Mouse (Mus musculus) liver, adult (tissue): ENCODE data around the gene Cox19.

Experiments
- GATA4 ChIP-seq: IDR thresholded peaks from 2 replicates; pipeline ENCODE4 v1.6.1; 2014; ENCODE audit warnings: mild to moderate bottlenecking, low read length; ENCODE audit not compliant: insufficient replicate concordance

The Cox19 gene

GRCm38 (mm10) chr5:139326986-139327633, 24.1 kb downstream of the Cox19 start:
- TF ChIP-seq GATA4: no peak

DNA sequence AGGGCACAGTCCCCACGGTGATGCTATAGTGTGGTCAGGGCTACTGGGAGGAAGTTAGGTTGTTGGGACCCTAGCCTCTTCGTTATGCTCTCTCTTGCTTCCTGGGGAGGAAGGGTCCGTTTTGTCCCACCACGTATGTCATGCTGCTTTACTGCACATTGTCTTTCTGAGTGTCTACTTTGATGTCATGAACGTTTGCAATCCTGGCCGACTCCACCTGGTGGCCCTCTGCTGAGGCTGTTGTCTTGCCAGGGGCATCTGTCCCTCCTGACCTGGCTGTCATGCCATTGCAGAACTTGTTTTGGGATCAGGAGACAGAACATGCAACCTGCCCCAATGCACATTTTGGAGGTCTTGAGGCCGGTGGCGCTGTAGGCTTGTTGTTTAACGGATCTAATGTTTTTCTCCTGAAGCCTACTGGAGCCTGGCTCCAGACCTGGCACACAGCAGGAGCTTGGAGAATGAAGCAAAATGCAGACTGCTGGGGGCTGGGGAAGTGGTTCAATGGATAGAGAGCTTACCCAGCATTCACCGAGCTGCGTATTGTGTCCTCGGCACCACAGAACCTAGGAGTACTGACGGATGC, 25.0 kb downstream of the Cox19 start:
- TF ChIP-seq GATA4: no peak

- TF ChIP-seq GATA4: no peak
Observed at GRCm38 (mm10) chr5:139325395-139325966, 25.7 kb downstream of the Cox19 start, which contains the start of gene Adap1. Gene Adap1 (minus strand): TSS chr5:139325622.

- no peak for TF ChIP-seq GATA4
Observed at GRCm38 (mm10) chr5:139324691-139325394, 26.4 kb downstream of the Cox19 start.

GRCm38 (mm10) chr5:139324045-139324491, 27.1 kb downstream of the Cox19 start:
- TF ChIP-seq GATA4: no peak

DNA sequence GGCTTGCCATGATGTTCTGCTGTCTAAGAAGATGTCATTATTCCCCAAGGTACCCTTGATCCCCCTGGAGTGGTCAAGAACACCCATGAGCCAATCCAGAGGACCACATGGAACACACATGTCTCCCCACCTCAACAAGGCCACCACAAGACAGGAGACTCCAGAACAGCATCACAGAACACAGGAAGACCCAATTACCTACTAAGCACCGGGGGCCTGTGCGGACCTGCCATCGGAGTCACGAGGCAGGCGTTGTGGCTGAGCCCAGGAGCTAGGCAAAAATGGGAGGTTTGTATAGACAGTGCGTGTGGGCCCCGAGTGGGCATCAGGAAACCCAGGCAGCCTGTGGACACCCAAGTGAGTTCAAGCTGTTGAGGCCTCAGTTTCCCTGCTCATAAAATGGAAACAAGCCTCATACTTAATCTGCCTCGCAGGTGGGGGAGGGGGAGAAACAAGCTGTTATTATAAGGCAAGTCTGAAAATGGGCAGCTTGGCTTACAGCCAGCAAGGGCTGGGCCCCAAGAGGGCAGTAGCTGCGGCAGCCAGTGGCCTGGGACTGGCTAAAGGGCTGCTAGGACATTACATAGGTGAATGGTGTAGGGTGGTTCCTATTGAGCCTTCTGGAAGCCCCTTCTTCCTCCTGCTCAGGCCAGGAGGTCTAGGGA, 27.8 kb downstream of the Cox19 start:
- no peak for TF ChIP-seq GATA4

DNA sequence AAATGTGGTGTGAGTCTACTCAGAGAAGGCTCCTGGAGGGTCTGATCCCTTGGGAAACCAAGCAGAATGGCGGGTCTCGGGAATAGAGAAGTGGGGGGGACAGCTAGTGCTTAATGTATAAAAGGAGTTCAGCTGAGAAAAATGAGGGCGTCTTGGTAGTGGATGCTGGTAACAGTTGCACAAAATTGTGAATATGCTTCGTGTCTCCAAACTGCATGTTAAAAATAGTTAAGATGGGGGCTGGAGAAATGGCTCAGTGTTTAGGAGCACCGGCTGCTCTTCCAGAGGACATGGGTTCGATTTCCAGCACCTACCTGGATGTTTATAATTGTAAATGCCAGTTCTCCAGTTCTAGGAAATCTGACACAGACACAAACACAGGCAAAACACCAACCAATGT, 29.9 kb downstream of the Cox19 start:
- no peak for TF ChIP-seq GATA4

DNA sequence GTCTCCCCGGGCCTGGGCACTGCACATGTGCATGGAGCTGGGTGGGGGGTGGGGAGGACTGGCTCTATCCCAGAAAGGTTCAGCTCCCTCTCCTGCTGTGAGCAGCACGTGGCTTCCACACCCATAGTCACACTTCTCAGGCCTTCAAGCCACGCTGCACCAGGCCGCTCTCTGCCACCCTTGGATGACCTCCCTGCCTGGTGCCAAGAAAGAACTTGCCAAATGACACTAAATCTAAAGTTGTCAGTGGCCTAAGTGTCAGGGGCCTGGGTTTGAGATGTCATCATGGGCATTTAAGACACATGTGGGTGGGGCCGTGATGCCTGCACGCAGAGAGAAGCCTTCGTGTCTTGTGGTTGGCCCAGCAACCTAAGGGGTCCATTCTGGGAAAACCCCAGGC, 30.8 kb downstream of the Cox19 start:
- TF ChIP-seq GATA4: no peak

- no peak for TF ChIP-seq GATA4
Observed at GRCm38 (mm10) chr5:139317751-139318504, 33.3 kb downstream of the Cox19 start.

DNA sequence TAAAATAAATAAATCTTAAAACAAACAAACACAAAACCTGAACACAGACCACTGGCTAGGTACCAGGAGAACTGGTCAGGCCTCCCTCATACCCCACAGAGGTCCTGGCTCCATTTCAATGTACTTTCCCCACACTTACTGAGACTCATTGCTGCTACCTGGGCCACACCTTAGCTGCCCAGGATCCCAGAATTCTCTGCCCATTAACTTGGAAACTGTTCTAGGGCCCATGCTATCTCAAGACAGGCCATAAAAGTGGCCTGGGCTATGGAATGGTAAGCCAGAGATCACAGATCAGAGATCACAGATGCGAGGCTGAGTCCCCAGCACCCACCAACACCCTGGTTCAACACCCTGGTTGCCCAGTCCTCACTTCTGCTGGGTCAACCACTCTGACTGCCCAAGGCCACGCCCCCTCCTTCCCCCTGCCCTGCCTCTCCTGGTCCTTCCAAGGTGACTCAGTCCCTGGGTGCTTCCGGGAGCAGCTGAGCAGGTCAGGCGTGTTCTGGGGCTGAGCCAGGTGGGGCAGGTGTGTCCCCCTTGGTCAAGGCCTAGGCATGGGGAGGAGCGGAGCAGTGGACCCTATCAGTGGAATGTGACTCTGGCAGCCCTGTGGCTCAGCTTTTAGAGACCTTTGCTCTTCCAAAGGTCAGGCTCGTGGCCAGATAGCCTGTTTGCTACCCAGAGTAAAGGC, 34.1 kb downstream of the Cox19 start:
- TF ChIP-seq GATA4: no peak

GRCm38 (mm10) chr5:139314941-139315642, 36.1 kb downstream of the Cox19 start:
- TF ChIP-seq GATA4: no peak

DNA sequence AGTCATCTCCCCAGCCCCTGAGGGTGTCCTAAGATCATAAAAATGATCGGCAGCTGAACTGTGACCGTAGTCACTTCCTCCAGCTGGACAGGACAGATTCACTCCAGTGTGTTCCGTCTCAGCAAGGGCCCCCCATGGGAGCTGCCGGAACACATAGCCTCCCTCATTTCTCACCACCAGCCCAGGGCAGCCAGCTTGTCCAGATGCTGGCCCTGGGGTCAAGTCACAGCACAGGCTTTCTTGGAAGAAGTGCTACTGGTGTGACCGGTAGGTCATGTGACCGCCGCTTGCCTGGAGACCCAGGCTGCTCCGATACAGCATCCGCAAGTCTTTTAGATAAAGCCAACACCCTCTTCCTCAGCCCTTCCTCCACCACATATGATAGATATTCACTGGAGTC, 37.7 kb downstream of the Cox19 start:
- TF ChIP-seq GATA4: no peak

GRCm38 (mm10) chr5:139311822-139312221, 39.4 kb downstream of the Cox19 start:
- no peak for TF ChIP-seq GATA4
